Mouse (Mus musculus): ENCODE measurements around the gene Kctd19.

Gene Kctd19

DNA sequence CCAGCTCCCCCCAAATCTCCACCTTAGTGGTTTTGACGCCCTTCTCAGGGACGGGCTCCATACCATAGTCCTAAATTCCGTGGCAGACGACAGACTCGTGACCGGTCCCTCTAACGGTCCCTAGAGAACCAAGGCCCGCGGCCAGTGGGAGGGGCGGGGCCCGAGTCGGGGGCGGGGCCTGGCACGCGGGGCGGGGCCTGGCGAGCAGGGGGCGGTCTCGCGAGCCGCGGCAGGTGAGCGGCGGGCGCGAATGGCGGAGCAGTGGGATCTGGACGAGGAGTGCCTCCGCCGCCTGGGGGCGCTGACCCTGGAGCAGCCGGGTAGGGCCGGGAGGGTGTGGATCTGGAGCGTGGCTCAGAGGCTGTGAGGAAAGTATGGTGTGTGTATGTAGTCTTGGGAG, at the start of gene Kctd19, which contains the start of gene Lrrc36:
TSS of gene Kctd19 (minus strand) at position 112 of the 400 bp plus-strand sequence.
TSS of gene Lrrc36 (plus strand) at position 181 of the 400 bp plus-strand sequence.
- DNase-seq (ENCODE audit: low read depth, low spot score): peak; percentile 27
- Histone ChIP-seq H3K27me3 (ENCODE audit: control insufficient read depth, insufficient read depth, low read length, poor library complexity, severe bottlenecking) (no peaks in the 10 kb centered on the region; the same call in 1 of the 2 replicates), H3K36me3 (ENCODE audit: control insufficient read depth, insufficient read depth, low read length, poor library complexity, severe bottlenecking) (no peaks in the 10 kb centered on the region)

- no peak for DNase-seq (ENCODE audit: low read depth, low spot score)
- H3K27me3 ChIP-seq (ENCODE audit: control insufficient read depth, insufficient read depth, low read length, poor library complexity, severe bottlenecking): no peaks in the 10 kb centered on the region
- no peaks in the 10 kb centered on the region for H3K36me3 ChIP-seq (ENCODE audit: control insufficient read depth, insufficient read depth, low read length, poor library complexity, severe bottlenecking)
Measured at GRCm38 (mm10) chr8:105461085-105461803, 47.9 kb upstream of the Kctd19 start.

- Histone ChIP-seq H3K36me3 (ENCODE audit: control insufficient read depth, insufficient read depth, low read length, poor library complexity, severe bottlenecking) (no peaks in the 10 kb centered on the region), H3K27me3 (ENCODE audit: control insufficient read depth, insufficient read depth, low read length, poor library complexity, severe bottlenecking) (no peaks in the 10 kb centered on the region; the same call in 1 of the 2 replicates)
- no peak for DNase-seq (ENCODE audit: low read depth, low spot score)
Measured at GRCm38 (mm10) chr8:105455218-105455617, 41.9 kb upstream of the Kctd19 start.

- no peak for DNase-seq (ENCODE audit: low read depth, low spot score)
- Histone ChIP-seq H3K27me3 (ENCODE audit: control insufficient read depth, insufficient read depth, low read length, poor library complexity, severe bottlenecking) (no peaks in the 10 kb centered on the region; the same call in 1 of the 2 replicates), H3K36me3 (ENCODE audit: control insufficient read depth, insufficient read depth, low read length, poor library complexity, severe bottlenecking) (no peaks in the 10 kb centered on the region)
Measured at GRCm38 (mm10) chr8:105454088-105454487, 40.8 kb upstream of the Kctd19 start.

DNA sequence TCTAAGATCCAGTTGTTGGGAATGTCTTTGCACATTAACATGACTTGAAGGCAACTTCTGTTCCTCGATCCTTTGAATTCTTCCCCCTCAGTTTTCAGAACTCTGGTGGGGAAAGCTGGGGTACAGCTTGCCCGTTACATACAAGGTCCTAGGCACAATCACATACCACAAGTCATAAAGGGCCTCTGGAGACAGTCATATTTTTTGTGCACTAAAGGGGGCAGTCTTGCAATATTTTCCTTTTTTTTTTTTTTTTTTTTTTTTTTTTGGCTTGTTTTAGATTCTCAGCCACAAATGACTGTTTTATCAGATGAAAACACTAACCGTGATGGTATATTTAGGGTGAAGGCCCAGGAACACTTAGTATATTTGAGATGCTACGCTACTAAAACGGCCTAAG, 40.0 kb upstream of the Kctd19 start:
- DNase-seq (ENCODE audit: low read depth, low spot score): peak; percentile 5

GRCm38 (mm10) chr8:105451903-105452603, 38.8 kb upstream of the Kctd19 start:
- H3K36me3 ChIP-seq (ENCODE audit: control insufficient read depth, insufficient read depth, low read length, poor library complexity, severe bottlenecking): no peaks in the 10 kb centered on the region
- H3K27me3 ChIP-seq (ENCODE audit: control insufficient read depth, insufficient read depth, low read length, poor library complexity, severe bottlenecking): no peaks in the 10 kb centered on the region; the same call in 1 of the 2 replicates
- no peak for DNase-seq (ENCODE audit: low read depth, low spot score)

More for the DNA sequence above, 40.0 kb upstream of the Kctd19 start:
- no peaks in the 10 kb centered on the region for H3K36me3 ChIP-seq (ENCODE audit: control insufficient read depth, insufficient read depth, low read length, poor library complexity, severe bottlenecking)
- H3K27me3 ChIP-seq (ENCODE audit: control insufficient read depth, insufficient read depth, low read length, poor library complexity, severe bottlenecking): no peaks in the 10 kb centered on the region; the same call in 1 of the 2 replicates

GRCm38 (mm10) chr8:105450977-105451376, 37.7 kb upstream of the Kctd19 start:
- Histone ChIP-seq H3K27me3 (ENCODE audit: control insufficient read depth, insufficient read depth, low read length, poor library complexity, severe bottlenecking) (no peaks in the 10 kb centered on the region; the same call in none of the 2 replicates), H3K36me3 (ENCODE audit: control insufficient read depth, insufficient read depth, low read length, poor library complexity, severe bottlenecking) (no peaks in the 10 kb centered on the region)
- no peak for DNase-seq (ENCODE audit: low read depth, low spot score)

DNA sequence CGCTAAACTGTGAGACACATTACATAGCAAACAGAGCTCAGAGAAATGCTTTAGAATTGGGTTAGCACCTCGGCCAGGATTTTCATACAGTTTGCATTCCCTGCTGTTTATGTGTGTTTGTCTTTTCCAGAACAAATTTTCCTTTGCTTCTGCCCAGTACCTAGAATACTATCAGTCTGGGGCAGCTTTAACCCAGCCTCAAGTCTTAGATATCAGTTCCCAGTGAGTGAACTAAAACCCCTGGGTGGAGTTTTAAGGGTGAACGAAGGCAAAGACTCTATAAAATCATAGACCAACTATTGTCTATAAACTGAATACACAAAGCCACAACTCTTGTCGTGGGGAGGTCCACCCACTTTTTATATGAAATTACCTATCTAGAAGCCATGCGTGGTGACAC, 35.3 kb upstream of the Kctd19 start:
- no peaks in the 10 kb centered on the region; the same call in 1 of the 2 replicates for H3K27me3 ChIP-seq (ENCODE audit: control insufficient read depth, insufficient read depth, low read length, poor library complexity, severe bottlenecking)
- no peak for DNase-seq (ENCODE audit: low read depth, low spot score)
- H3K36me3 ChIP-seq (ENCODE audit: control insufficient read depth, insufficient read depth, low read length, poor library complexity, severe bottlenecking): no peaks in the 10 kb centered on the region

DNA sequence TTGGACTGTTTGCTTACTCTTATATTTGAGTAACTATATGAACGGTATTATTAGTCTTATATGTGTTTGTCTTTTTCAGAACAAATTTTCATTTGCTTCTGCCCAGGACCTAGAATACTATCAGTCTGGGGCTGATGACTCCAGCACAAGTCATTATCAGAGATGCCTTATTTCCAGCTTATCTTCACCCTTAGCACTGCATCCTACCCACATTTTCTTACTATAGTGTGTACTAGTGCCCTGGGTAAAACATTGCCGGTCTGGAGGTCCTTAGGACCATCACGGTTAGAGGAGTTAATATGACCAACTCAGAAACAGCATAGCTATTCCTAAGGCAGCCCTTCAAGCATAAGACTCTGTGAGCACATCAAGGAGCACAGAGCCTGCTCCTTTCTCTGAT, 34.9 kb upstream of the Kctd19 start:
- no peak for DNase-seq (ENCODE audit: low read depth, low spot score)

DNA sequence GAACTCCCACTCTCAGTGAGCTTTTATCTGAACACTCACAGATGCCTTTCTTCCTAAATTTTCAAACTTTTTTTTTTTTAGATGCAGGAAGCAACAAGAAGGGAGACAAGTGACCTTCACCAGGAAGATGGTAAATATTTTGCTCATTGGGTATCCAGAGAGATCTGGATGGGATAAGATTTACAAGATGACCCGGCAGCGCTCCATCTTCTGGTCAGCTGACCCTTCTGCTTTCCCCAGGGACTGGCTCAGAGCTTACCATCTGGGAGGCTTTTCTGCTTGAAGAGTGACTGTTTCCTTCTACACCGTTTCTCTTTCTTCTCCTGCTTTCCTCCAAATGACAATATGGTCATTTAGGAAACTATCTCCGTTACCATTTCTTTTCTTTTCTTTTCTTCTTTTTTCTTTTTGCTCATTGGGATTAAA, 32.8 kb upstream of the Kctd19 start:
- no peak for DNase-seq (ENCODE audit: low read depth, low spot score)
- Histone ChIP-seq H3K36me3 (ENCODE audit: control insufficient read depth, insufficient read depth, low read length, poor library complexity, severe bottlenecking) (no peaks in the 10 kb centered on the region), H3K27me3 (ENCODE audit: control insufficient read depth, insufficient read depth, low read length, poor library complexity, severe bottlenecking) (no peaks in the 10 kb centered on the region; the same call in 1 of the 2 replicates)

More for the DNA sequence above, 34.9 kb upstream of the Kctd19 start:
- Histone ChIP-seq H3K36me3 (ENCODE audit: control insufficient read depth, insufficient read depth, low read length, poor library complexity, severe bottlenecking) (no peaks in the 10 kb centered on the region), H3K27me3 (ENCODE audit: control insufficient read depth, insufficient read depth, low read length, poor library complexity, severe bottlenecking) (no peaks in the 10 kb centered on the region; the same call in 1 of the 2 replicates)

- Histone ChIP-seq H3K27me3 (ENCODE audit: control insufficient read depth, insufficient read depth, low read length, poor library complexity, severe bottlenecking) (no peaks in the 10 kb centered on the region; the same call in 1 of the 2 replicates), H3K36me3 (ENCODE audit: control insufficient read depth, insufficient read depth, low read length, poor library complexity, severe bottlenecking) (no peaks in the 10 kb centered on the region)
- no peak for DNase-seq (ENCODE audit: low read depth, low spot score)
Measured at GRCm38 (mm10) chr8:105445296-105446126, 32.2 kb upstream of the Kctd19 start.

- no peak for DNase-seq (ENCODE audit: low read depth, low spot score)
- no peaks in the 10 kb centered on the region for H3K36me3 ChIP-seq (ENCODE audit: control insufficient read depth, insufficient read depth, low read length, poor library complexity, severe bottlenecking)
Measured at GRCm38 (mm10) chr8:105442661-105443060, 29.4 kb upstream of the Kctd19 start.

GRCm38 (mm10) chr8:105441433-105441832, 28.1 kb upstream of the Kctd19 start:
- no peaks in the 10 kb centered on the region for H3K36me3 ChIP-seq (ENCODE audit: control insufficient read depth, insufficient read depth, low read length, poor library complexity, severe bottlenecking)
- DNase-seq (ENCODE audit: low read depth, low spot score): peak; percentile 38
- H3K27me3 ChIP-seq (ENCODE audit: control insufficient read depth, insufficient read depth, low read length, poor library complexity, severe bottlenecking): no peaks in the 10 kb centered on the region; the same call in 1 of the 2 replicates

More at GRCm38 (mm10) chr8:105442661-105443060, 29.4 kb upstream of the Kctd19 start:
- H3K27me3 ChIP-seq (ENCODE audit: control insufficient read depth, insufficient read depth, low read length, poor library complexity, severe bottlenecking): no peaks in the 10 kb centered on the region; the same call in 1 of the 2 replicates

DNA sequence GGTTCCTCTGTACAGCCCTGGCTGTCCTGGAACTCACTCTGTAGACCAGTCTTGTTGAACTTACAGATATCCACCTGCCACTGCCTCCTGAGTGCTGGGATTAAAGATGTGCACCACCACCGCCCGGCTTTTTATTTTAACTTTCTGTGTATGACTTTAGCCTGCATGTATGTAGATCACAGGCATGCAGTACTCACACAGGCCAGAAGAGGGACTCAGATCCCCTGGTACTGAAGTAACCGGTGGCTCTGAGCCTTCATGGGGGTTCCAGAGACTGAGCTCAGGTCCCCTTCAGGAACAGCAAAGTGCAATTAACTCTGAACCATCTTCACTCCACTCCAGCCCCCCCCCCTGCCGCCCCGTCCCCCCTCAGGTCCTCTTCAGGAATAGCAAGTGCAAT, 25.6 kb upstream of the Kctd19 start:
- Histone ChIP-seq H3K27me3 (ENCODE audit: control insufficient read depth, insufficient read depth, low read length, poor library complexity, severe bottlenecking) (no peaks in the 10 kb centered on the region), H3K36me3 (ENCODE audit: control insufficient read depth, insufficient read depth, low read length, poor library complexity, severe bottlenecking) (no peaks in the 10 kb centered on the region)
- DNase-seq (ENCODE audit: low read depth, low spot score): peak; percentile 52
